Mouse (Mus musculus) subcutaneous adipose tissue, adult 2 months (tissue): ENCODE measurements around the gene Rhox9. TPM values are rescaled to one million over a fixed set of nuclear protein-coding genes. Genes with fewer than 3 reads are reported as not detected.

Experiments used
- polyA plus RNA-seq: library from polyadenylated mRNA; depleted of rRNA; stranded (reverse); fragments of >200 nt; gene quantifications from 2 replicates; pipeline ENCODE4 v1.2.3, GENCODE M21; 2012; ENCODE audit warnings: low replicate concordance; rRNA removed

Gene Rhox9
- not detected in 2 replicates for polyA plus RNA-seq

GRCm38 (mm10) chrX:37901670-37902069, at the start of gene Rhox9:
Rhox9 (minus strand) TSS chrX:37901770.

GRCm38 (mm10) chrX:37897132-37897531, 4.4 kb downstream of the Rhox9 start, which contains the start of gene Rhox7b:
Rhox7b (minus strand) TSS chrX:37897232.

GRCm38 (mm10) chrX:37878844-37879243, 22.7 kb downstream of the Rhox9 start, which contains the start of gene Rhox8:
Rhox8 (minus strand) TSS chrX:37878944.

Other genes starting within 250 kb of the Rhox9 start
- not detected in 2 replicates for gene Rhox3h, start 233.0 kb downstream of the Rhox9 start, polyA plus RNA-seq
- gene Rhox2h, start 228.5 kb downstream of the Rhox9 start, polyA plus RNA-seq: not detected in 2 replicates
- gene Rhox5, start 96.9 kb downstream of the Rhox9 start, polyA plus RNA-seq: not detected in 2 replicates
- gene Rhox6, start 74.9 kb downstream of the Rhox9 start, polyA plus RNA-seq: not detected in 2 replicates
- not detected in 2 replicates for gene Rhox7a, start 70.1 kb downstream of the Rhox9 start, polyA plus RNA-seq
- not detected in 2 replicates for gene Rhox8, start 22.8 kb downstream of the Rhox9 start, polyA plus RNA-seq
- gene Rhox7b, start 4.5 kb downstream of the Rhox9 start, polyA plus RNA-seq: not detected in 2 replicates
- not detected in 2 replicates for gene Btg1-ps1, start 117.0 kb upstream of the Rhox9 start, polyA plus RNA-seq
- not detected in 2 replicates for gene Btg1-ps2, start 141.3 kb upstream of the Rhox9 start, polyA plus RNA-seq
- gene Rhox10, start 164.7 kb upstream of the Rhox9 start, polyA plus RNA-seq: not detected in 2 replicates
- gene Rhox11, start 183.4 kb upstream of the Rhox9 start, polyA plus RNA-seq: not detected in 2 replicates
- not detected in 2 replicates for gene Rhox12, start 209.1 kb upstream of the Rhox9 start, polyA plus RNA-seq
- gene Rhox13, start 219.4 kb upstream of the Rhox9 start, polyA plus RNA-seq: not detected in 2 replicates